Mouse (Mus musculus) lung, postnatal 25 days (tissue): ENCODE results near the gene Olfr1042.
A peak's percentile ranks its signal among the peaks of the same experiment; 100 is the strongest.

Experiments
- DNase-seq: peaks from one replicate; pipeline ENCODE4 v3.0.0; 2022; ENCODE audit warnings: low spot score

Gene Olfr1042

GRCm38 (mm10) chr2:86161738-86162137 lies at the start of gene Olfr1042:
Gene Olfr1042 (minus strand): TSS chr2:86161838.
- no peak for DNase-seq

GRCm38 (mm10) chr2:86202909-86203308 lies 41.3 kb upstream of the Olfr1042 start, which contains the start of gene Olfr1045:
Gene Olfr1045 (minus strand): TSS chr2:86203009.
- DNase-seq, result no peak

GRCm38 (mm10) chr2:86195863-86196262 lies 34.2 kb upstream of the Olfr1042 start:
- DNase-seq, result no peak

- DNase-seq, result no peak
Measured at GRCm38 (mm10) chr2:86185583-86185982, 23.9 kb upstream of the Olfr1042 start, which contains the start of gene Olfr52. Gene Olfr52 (minus strand): TSS chr2:86185683.

- no peak for DNase-seq
Measured at GRCm38 (mm10) chr2:86179950-86180349, 18.3 kb upstream of the Olfr1042 start.

GRCm38 (mm10) chr2:86177720-86178119 lies 16.1 kb upstream of the Olfr1042 start, which contains the start of gene Olfr1044:
Gene Olfr1044 (minus strand): TSS chr2:86177820.
- DNase-seq, result no peak

GRCm38 (mm10) chr2:86175422-86175821 lies 13.8 kb upstream of the Olfr1042 start:
- DNase-seq, result peak; percentile 1

- no peak for DNase-seq
Measured at GRCm38 (mm10) chr2:86167422-86167821, 5.8 kb upstream of the Olfr1042 start, which contains the start of gene Olfr1043. Gene Olfr1043 (minus strand): TSS chr2:86167522.

GRCm38 (mm10) chr2:86146632-86147031 lies 15.0 kb downstream of the Olfr1042 start, which contains the start of gene Olfr1040:
Gene Olfr1040 (minus strand): TSS chr2:86146732.
- no peak for DNase-seq

- no peak for DNase-seq
Measured at GRCm38 (mm10) chr2:86135828-86136227, 25.8 kb downstream of the Olfr1042 start, which contains the start of gene Olfr1039. Gene Olfr1039 (minus strand): TSS chr2:86135928.
